Mouse (Mus musculus) kidney, postnatal 0 days (tissue): ENCODE measurements at regions not wholly inside any gene's neighbourhood (a gene's known extent, or its start where the extent isn't known, plus 50 kb on each side); places are given as distances from the start of the nearest gene placed in this dataset.

Experiments used
- ATAC-seq: fragments of 200-750 bp; cut with Nextera tagmentation; replicated peaks from 2 replicates; pipeline ENCODE4 v1.8.0; 2017; ENCODE audit warnings: low read depth, moderate number of reproducible peaks, moderate TSS enrichment, moderate library complexity; ENCODE audit not compliant: low FRiP score
- DNase-seq: peaks from one replicate; pipeline ENCODE4 v3.0.0-alpha.2; 2016; ENCODE audit warnings: low spot score
- H3K27ac ChIP-seq: fragments of 300-500 bp; sonication (generic); 2 replicates; pipeline ENCODE4 v1.5.1; 2014; ENCODE audit warnings: mild to moderate bottlenecking
- H3K27me3 ChIP-seq: fragments of 300-500 bp; sonication (generic); 2 replicates; pipeline ENCODE4 v1.6.1; 2014; ENCODE audit warnings: low read length, mixed read lengths; ENCODE audit not compliant: insufficient read depth
- H3K36me3 ChIP-seq: fragments of 300-500 bp; sonication (generic); 2 replicates; pipeline ENCODE4 v1.6.1; 2014; ENCODE audit warnings: low read length, mixed read lengths; ENCODE audit not compliant: insufficient read depth
- H3K4me1 ChIP-seq: fragments of 300-500 bp; sonication (generic); replicated peaks from 2 replicates; pipeline ENCODE4 v1.6.1; 2014; ENCODE audit warnings: antibody characterized with exemption, low read length, mixed read lengths; ENCODE audit not compliant: insufficient read depth
- H3K4me2 ChIP-seq: fragments of 300-500 bp; sonication (generic); 2 replicates; pipeline ENCODE4 v1.6.1; 2014; ENCODE audit warnings: mild to moderate bottlenecking, low read length, moderate library complexity, mixed read lengths
- H3K4me3 ChIP-seq: fragments of 300-500 bp; sonication (generic); replicated peaks from 2 replicates; pipeline ENCODE4 v1.5.1; 2014; ENCODE audit warnings: low read depth, low read length
- H3K9ac ChIP-seq: fragments of 300-500 bp; sonication (generic); 2 replicates; pipeline ENCODE4 v1.6.1; 2014; ENCODE audit warnings: low read depth, low read length
- H3K9me3 ChIP-seq: fragments of 300-500 bp; sonication (generic); replicated peaks from 2 replicates; pipeline ENCODE4 v1.6.1; 2016; ENCODE audit warnings: low read length, inconsistent platforms, mixed read lengths
- CTCF ChIP-seq: IDR thresholded peaks from 2 replicates; pipeline ENCODE4 v1.5.1; 2016; ENCODE audit warnings: antibody characterized with exemption, low read depth, mild to moderate bottlenecking, moderate library complexity
- WGBS: fragments of 180-500 bp; shearing (Covaris S2); extraction: QIAGEN DNeasy Blood & Tissue Kit; methylation state at CpG from one replicate; pipeline ENCODE4 v1.1.7; 2014; 5-methylcytosine and 5-hydroxymethylcytosine counted together

- no peak for ATAC-seq
- no peak overlapping the region for H3K9ac ChIP-seq
- 47% methylated on average over 3 of the region's 3 CpGs for WGBS
Measured at GRCm38 (mm10) chr3:156094990-156095389, 466.6 kb upstream of the Negr1 start.

GRCm38 (mm10) chr3:156105788-156106187, 455.8 kb upstream of the Negr1 start:
- ATAC-seq (no peak), DNase-seq (no peak)
- no peak overlapping the region for H3K9ac ChIP-seq
- no peak overlapping the region for H3K4me3 ChIP-seq
- no peaks in the 10 kb centered on the region for H3K36me3 ChIP-seq
- TF ChIP-seq CTCF: no peak
- H3K4me1 ChIP-seq: no peaks in the 10 kb centered on the region
- no peak overlapping the region for H3K4me2 ChIP-seq
- H3K27ac ChIP-seq: no peak overlapping the region
- no peaks in the 10 kb centered on the region for H3K9me3 ChIP-seq
- 88% methylated on average over 1 of the region's 1 CpGs for WGBS
- H3K27me3 ChIP-seq: no peaks in the 10 kb centered on the region

More at GRCm38 (mm10) chr3:156094990-156095389, 466.6 kb upstream of the Negr1 start:
- no peak overlapping the region for H3K27ac ChIP-seq
- no peak overlapping the region for H3K4me3 ChIP-seq
- H3K4me1 ChIP-seq: no peaks in the 10 kb centered on the region
- no peak for TF ChIP-seq CTCF
- DNase-seq: peak; percentile 8
- no peaks in the 10 kb centered on the region for H3K36me3 ChIP-seq
- no peak overlapping the region for H3K4me2 ChIP-seq
- no peaks in the 10 kb centered on the region for H3K27me3 ChIP-seq
- H3K9me3 ChIP-seq: no peaks in the 10 kb centered on the region

GRCm38 (mm10) chr3:156120341-156120740, 441.3 kb upstream of the Negr1 start:
- no peak overlapping the region for H3K4me2 ChIP-seq
- ATAC-seq (no peak), DNase-seq (no peak)
- H3K9ac ChIP-seq: no peak overlapping the region
- TF ChIP-seq CTCF: no peak
- H3K4me3 ChIP-seq: no peak overlapping the region
- no peaks in the 10 kb centered on the region for H3K36me3 ChIP-seq
- 36% methylated on average over 3 of the region's 3 CpGs for WGBS
- H3K4me1 ChIP-seq: no peaks in the 10 kb centered on the region
- no peaks in the 10 kb centered on the region for H3K9me3 ChIP-seq
- H3K27ac ChIP-seq: no peak overlapping the region
- no peaks in the 10 kb centered on the region for H3K27me3 ChIP-seq

GRCm38 (mm10) chr3:156131598-156131997, 430.0 kb upstream of the Negr1 start:
- ATAC-seq: no peak
- DNase-seq: peak; percentile 15

GRCm38 (mm10) chr3:156141355-156141754, 420.2 kb upstream of the Negr1 start:
- DNase-seq: peak; percentile 9
- WGBS: 63% methylated on average over 5 of the region's 5 CpGs
- TF ChIP-seq CTCF: no peak
- ATAC-seq: no peak
- H3K4me3 ChIP-seq: no peak overlapping the region
- no peaks in the 10 kb centered on the region for H3K4me1 ChIP-seq
- H3K27ac ChIP-seq: no peak overlapping the region
- no peaks in the 10 kb centered on the region for H3K27me3 ChIP-seq
- H3K4me2 ChIP-seq: no peak overlapping the region
- no peak overlapping the region for H3K9ac ChIP-seq
- H3K36me3 ChIP-seq: no peaks in the 10 kb centered on the region
- no peaks in the 10 kb centered on the region for H3K9me3 ChIP-seq

More at GRCm38 (mm10) chr3:156131598-156131997, 430.0 kb upstream of the Negr1 start:
- no peak overlapping the region for H3K9ac ChIP-seq
- no peak overlapping the region for H3K4me2 ChIP-seq
- 49% methylated on average over 1 of the region's 1 CpGs for WGBS
- H3K27me3 ChIP-seq: no peaks in the 10 kb centered on the region
- no peak overlapping the region for H3K27ac ChIP-seq
- H3K4me3 ChIP-seq: no peak overlapping the region
- TF ChIP-seq CTCF: no peak
- no peaks in the 10 kb centered on the region for H3K36me3 ChIP-seq
- H3K4me1 ChIP-seq: no peaks in the 10 kb centered on the region
- no peaks in the 10 kb centered on the region for H3K9me3 ChIP-seq

GRCm38 (mm10) chr3:156149322-156149721, 412.3 kb upstream of the Negr1 start:
- Histone ChIP-seq H3K9ac (no peak overlapping the region), H3K27me3 (no peaks in the 10 kb centered on the region), H3K36me3 (no peaks in the 10 kb centered on the region), H3K4me2 (no peak overlapping the region), H3K4me3 (no peak overlapping the region), H3K4me1 (no peaks in the 10 kb centered on the region), H3K27ac (no peak overlapping the region), H3K9me3 (no peaks in the 10 kb centered on the region)
- 85% methylated on average over 3 of the region's 3 CpGs for WGBS
- ATAC-seq: no peak
- DNase-seq: no peak
- TF ChIP-seq CTCF: no peak

- DNase-seq (no peak), ATAC-seq (no peak)
- Histone ChIP-seq H3K4me2 (no peak overlapping the region), H3K9me3 (no peaks in the 10 kb centered on the region), H3K9ac (no peak overlapping the region), H3K27me3 (no peaks in the 10 kb centered on the region), H3K27ac (no peak overlapping the region), H3K4me1 (no peaks in the 10 kb centered on the region), H3K4me3 (no peak overlapping the region), H3K36me3 (no peaks in the 10 kb centered on the region)
- TF ChIP-seq CTCF: no peak
Measured at GRCm38 (mm10) chr3:156170076-156170475, 391.5 kb upstream of the Negr1 start.
